Mouse (Mus musculus): ENCODE data around the gene Rnpepl1. TPM values are rescaled to one million over a fixed set of nuclear protein-coding genes. Genes with fewer than 3 reads are reported as not detected.
A peak's percentile ranks its signal among the peaks of the same experiment; 100 is the strongest.

The Rnpepl1 gene
- polyA plus RNA-seq, 1 experiment: 62.1 TPM

DNA sequence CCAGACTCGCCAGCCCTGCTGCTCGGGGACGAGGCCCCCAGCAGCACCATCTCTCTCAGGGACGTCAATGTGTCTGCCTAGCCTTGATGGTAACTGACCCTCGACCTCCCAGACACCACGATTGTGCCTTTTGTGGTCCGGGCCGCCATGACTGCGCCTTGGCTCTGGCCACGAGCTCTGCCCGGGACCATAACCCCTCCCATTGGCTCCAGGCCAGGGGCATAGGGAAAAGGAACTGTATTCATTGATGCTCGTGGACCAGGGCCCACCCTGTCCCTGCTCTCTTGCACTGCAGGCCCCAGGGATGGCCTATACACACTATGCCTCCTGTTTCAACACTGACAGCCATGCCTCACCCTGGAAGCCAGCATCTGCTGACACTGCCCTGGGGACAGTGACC is 9.2 kb downstream of the Rnpepl1 start:
- H3K4me1 ChIP-seq (ENCODE audit: control insufficient read depth, insufficient read depth, low read length): 0 out of 2 replicates have a peak, but pooled peaks cover 2% of the 10 kb centered on the region
- H3K4me3 ChIP-seq (replicated peaks; ENCODE audit: control insufficient read depth, low read depth, low read length): no peak overlapping the region
- H3K27ac ChIP-seq (ENCODE audit: control insufficient read depth, insufficient read depth, low read depth, low read length, poor library complexity): no peak overlapping the region
- WGBS: 73% methylated on average over 12 of the region's 12 CpGs
- TF ChIP-seq CTCF (IDR thresholded peaks at IDR 0.05; ENCODE audit: control insufficient read depth, insufficient read depth, low read length) (no peak), POLR2A (IDR thresholded peaks at IDR 0.05; ENCODE audit: borderline replicate concordance, control insufficient read depth, low read depth, low read length) (no peak)

DNA sequence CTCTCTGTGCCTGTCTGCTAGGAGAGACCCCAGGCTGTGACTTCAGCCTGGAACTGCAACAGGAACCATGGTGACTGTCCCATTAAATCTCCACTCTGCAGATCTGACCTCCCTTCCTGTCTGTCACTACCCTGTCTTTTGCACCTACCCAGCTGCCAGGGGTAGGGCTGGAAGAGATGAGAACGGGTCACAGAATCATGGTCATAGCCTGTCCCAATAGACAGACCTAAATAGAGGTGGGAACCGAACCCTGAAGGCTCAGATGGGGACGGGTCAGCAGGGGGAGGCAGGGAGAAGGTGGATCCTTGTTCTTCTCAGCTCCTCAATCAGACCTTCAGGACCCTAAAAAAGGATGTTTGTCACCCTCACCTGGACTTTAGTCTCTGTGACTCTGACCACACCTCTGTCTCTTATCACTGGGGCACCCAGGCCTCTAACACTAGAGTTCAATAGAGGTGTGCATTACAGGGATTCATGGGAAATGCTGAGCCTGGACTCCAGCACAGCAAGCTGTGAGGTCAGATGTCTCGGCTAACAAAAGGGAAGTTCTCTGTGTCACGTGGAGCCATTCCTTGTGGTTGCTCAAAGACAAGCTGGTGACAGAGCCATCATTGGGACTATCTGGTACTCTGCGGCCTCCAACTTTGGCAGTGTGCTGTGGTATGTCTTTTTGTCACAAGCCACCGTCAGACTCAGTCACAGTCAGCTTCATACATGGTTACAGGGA is 10.1 kb downstream of the Rnpepl1 start:
- TF ChIP-seq CTCF (IDR thresholded peaks at IDR 0.05; ENCODE audit: control insufficient read depth, insufficient read depth, low read length) (no peak), POLR2A (IDR thresholded peaks at IDR 0.05; ENCODE audit: borderline replicate concordance, control insufficient read depth, low read depth, low read length) (no peak)
- no peak overlapping the region for H3K27ac ChIP-seq (ENCODE audit: control insufficient read depth, insufficient read depth, low read depth, low read length, poor library complexity)
- WGBS: 42% methylated on average over 7 of the region's 7 CpGs
- H3K4me3 ChIP-seq (replicated peaks; ENCODE audit: control insufficient read depth, low read depth, low read length): no peak overlapping the region
- H3K4me1 ChIP-seq (ENCODE audit: control insufficient read depth, insufficient read depth, low read length): 0 out of 2 replicates have a peak, but pooled peaks cover 2% of the 10 kb centered on the region

DNA sequence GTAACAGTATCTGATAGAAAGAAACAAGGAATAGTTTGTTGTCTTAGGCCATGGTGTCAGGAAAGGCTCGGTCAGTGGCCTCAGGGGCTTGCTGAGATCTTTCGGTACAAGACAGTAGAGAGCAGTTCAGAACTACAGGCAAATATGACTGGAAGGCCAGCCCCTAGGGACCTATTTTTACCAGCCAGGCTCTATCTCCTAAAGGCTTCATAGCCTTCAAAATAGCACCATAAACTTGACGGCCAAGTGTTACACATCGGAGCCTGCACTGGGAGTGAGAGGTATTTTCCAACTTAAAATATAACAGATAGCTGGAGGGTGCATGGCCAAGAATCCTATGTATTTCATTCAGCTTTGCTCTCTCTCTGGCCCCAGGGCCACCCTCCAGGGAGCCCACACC is 10.9 kb downstream of the Rnpepl1 start:
- Histone ChIP-seq H3K4me3 (replicated peaks; ENCODE audit: control insufficient read depth, low read depth, low read length) (no peak overlapping the region), H3K27ac (ENCODE audit: control insufficient read depth, insufficient read depth, low read depth, low read length, poor library complexity) (no peak overlapping the region), H3K4me1 (ENCODE audit: control insufficient read depth, insufficient read depth, low read length) (0 out of 2 replicates have a peak, but pooled peaks cover 2% of the 10 kb centered on the region)
- WGBS: 87% methylated on average over 4 of the region's 4 CpGs
- TF ChIP-seq CTCF (IDR thresholded peaks at IDR 0.05; ENCODE audit: control insufficient read depth, insufficient read depth, low read length) (no peak), POLR2A (IDR thresholded peaks at IDR 0.05; ENCODE audit: borderline replicate concordance, control insufficient read depth, low read depth, low read length) (no peak)

DNA sequence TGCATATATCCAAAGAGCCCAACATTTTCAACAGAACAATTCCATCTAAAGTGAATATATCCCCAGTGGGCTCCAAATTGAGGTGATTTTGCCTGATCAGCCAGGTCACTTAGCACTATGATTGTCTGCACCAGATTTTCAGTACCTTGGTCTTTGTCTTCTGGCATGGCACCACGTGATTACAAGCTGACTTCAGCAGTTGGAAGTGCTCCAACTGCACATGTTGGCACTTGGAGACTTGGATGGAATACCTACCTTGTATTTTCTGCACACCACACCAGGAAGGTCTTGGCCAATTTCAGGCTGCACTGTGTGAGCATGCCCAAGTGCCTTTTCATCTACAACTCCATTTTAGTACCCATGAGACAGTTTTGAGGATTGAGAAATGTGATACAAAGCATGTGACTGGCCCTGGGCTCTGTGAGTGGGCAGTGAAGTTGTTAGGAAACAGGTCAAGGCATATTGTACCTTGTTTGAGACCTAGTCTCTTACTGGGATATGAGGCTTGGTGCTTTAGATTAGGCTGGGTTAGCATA is 19.7 kb downstream of the Rnpepl1 start:
- 30% methylated on average over 1 of the region's 1 CpGs for WGBS

DNA sequence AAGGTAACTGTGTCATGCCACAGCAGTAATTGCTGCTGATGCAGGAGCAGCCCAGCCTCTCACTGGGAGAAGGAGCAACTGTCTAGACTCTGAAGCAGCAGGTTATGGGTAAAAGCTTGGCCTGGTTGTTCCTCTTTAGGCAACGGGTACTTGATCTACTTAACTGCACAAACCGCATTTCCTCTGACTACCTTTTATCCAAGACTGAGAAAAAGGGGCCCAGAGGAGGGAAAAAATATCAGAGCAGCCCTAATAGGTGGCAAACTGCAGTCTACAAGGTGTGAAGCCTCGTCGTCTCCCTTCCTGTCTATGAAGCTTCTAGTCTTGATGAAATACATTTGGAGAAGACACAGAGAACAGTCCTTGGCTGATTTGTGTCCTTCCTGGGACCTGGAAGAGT is 23.0 kb downstream of the Rnpepl1 start:
- TF ChIP-seq POLR2A (IDR thresholded peaks at IDR 0.05; ENCODE audit: borderline replicate concordance, control insufficient read depth, low read depth, low read length) (no peak), CTCF (IDR thresholded peaks at IDR 0.05; ENCODE audit: control insufficient read depth, insufficient read depth, low read length) (no peak)
- peak overlapping the region; percentile 79 for H3K4me3 ChIP-seq (replicated peaks; ENCODE audit: control insufficient read depth, low read depth, low read length)
- H3K27ac ChIP-seq (ENCODE audit: control insufficient read depth, insufficient read depth, low read depth, low read length, poor library complexity): peak overlapping the region; percentile 88
- WGBS: 30% methylated on average over 4 of the region's 4 CpGs
- peaks cover 3% of the 10 kb centered on the region; the same call in 1 of the 2 replicates for H3K4me1 ChIP-seq (ENCODE audit: control insufficient read depth, insufficient read depth, low read length)

More for the DNA sequence above, 19.7 kb downstream of the Rnpepl1 start:
- Histone ChIP-seq H3K4me1 (ENCODE audit: control insufficient read depth, insufficient read depth, low read length) (peaks cover 1% of the 10 kb centered on the region; the same call in 1 of the 2 replicates), H3K27ac (ENCODE audit: control insufficient read depth, insufficient read depth, low read depth, low read length, poor library complexity) (no peak overlapping the region), H3K4me3 (replicated peaks; ENCODE audit: control insufficient read depth, low read depth, low read length) (no peak overlapping the region)
- TF ChIP-seq CTCF (IDR thresholded peaks at IDR 0.05; ENCODE audit: control insufficient read depth, insufficient read depth, low read length): no peak
- no peak for TF ChIP-seq POLR2A (IDR thresholded peaks at IDR 0.05; ENCODE audit: borderline replicate concordance, control insufficient read depth, low read depth, low read length)

DNA sequence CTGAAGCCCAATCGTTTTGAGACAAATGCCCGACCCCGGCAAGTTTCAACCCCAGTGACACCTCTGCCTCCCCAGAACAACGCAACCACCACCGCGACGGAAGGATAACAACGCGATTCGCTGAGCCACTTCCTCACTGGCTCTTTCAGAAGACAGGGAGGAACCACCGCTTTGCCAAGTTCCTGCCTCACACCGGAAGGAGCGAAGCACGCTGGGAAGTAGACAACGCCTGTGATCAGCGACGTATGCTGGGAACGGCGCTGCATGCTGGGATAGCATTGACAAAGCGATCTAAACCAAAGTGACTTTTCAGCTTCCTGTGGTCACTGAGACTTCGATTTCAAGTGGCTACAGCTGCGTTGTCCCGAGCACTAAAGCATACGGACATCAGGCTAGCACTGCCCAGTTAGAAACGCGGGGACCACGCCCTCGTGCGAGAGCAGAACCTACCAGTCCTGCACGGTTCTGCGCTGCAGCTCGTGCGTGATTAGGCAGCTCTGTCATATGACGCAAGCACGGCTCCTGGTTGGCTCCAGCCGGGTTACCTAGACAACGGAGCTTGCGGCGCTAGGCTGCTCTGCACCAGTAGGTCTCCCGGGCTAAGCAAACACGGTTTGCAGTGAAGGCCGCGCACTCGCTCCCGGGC is 23.7 kb downstream of the Rnpepl1 start, which contains the start of gene Capn10:
TSS of gene Capn10 (plus strand) at position 195 of the 646 bp plus-strand sequence.
- WGBS: under 1% methylated on average over 45 of the region's 45 CpGs

DNA sequence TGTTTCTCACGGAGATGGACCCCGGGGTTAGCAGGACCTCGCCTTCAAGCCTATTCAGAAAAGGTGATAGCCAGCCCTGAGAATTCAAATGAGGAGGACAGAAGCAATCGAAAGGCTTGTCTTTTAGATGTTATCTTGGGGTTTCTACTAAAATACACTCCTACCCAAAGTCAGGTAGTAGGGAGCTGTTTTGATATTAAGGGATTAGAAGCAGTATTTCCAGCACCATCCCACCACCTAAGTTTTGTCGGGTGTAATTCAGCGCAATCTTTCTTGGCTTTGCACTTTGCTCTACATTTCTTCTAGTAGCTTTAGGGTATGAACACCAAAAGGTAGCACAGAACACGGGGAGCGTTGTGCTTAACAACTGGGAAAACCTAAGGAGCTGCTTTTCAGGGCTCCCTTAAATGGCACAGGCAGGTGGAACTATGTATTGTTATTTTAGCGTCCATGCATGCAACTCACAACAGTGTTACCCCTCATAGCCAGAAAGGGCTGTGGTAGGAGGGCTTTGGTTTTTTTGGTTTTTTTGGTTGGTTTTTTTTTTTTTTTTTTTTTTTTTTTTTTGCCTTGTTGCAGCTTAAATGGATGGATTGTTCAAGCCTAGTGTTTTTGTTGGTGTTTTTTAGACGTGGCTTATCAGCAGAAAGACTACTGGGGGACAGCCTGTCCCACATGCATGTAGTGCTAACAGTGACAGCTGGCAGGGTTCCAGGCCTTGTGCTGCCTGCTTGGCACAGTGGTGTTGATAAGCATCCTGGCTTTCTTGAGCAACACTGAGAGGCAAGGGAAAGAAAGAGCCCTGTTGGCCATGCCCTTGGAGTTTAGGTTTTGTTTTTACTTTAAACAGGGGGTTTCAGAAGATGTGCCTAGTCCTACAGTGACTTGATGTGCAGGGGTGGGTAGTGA is 24.7 kb downstream of the Rnpepl1 start:
- peak overlapping the region; percentile 79 for H3K4me3 ChIP-seq (replicated peaks; ENCODE audit: control insufficient read depth, low read depth, low read length)
- WGBS: 11% methylated on average over 10 of the region's 10 CpGs
- H3K4me1 ChIP-seq (ENCODE audit: control insufficient read depth, insufficient read depth, low read length): peaks cover 3% of the 10 kb centered on the region; the same call in 1 of the 2 replicates
- peak overlapping the region; percentile 88 for H3K27ac ChIP-seq (ENCODE audit: control insufficient read depth, insufficient read depth, low read depth, low read length, poor library complexity)
- no peak for TF ChIP-seq CTCF (IDR thresholded peaks at IDR 0.05; ENCODE audit: control insufficient read depth, insufficient read depth, low read length)
- no peak for TF ChIP-seq POLR2A (IDR thresholded peaks at IDR 0.05; ENCODE audit: borderline replicate concordance, control insufficient read depth, low read depth, low read length)

More for the DNA sequence above, 23.7 kb downstream of the Rnpepl1 start, which contains the start of gene Capn10:
- H3K4me3 ChIP-seq (replicated peaks; ENCODE audit: control insufficient read depth, low read depth, low read length): peak within 1 kb of the TSS; percentile 79
- H3K27ac ChIP-seq (ENCODE audit: control insufficient read depth, insufficient read depth, low read depth, low read length, poor library complexity): peak within 1 kb of the TSS; percentile 88
- peak; percentile 13; the same call in 1 of the 2 replicates for TF ChIP-seq CTCF (IDR thresholded peaks at IDR 0.05; ENCODE audit: control insufficient read depth, insufficient read depth, low read length)
- peak; percentile 84 for TF ChIP-seq POLR2A (IDR thresholded peaks at IDR 0.05; ENCODE audit: borderline replicate concordance, control insufficient read depth, low read depth, low read length)
- peaks cover 3% of the 10 kb centered on the region; the same call in 1 of the 2 replicates for H3K4me1 ChIP-seq (ENCODE audit: control insufficient read depth, insufficient read depth, low read length)

Measured in bone marrow, adult 2 months (tissue).